Mouse (Mus musculus): Measurements from ENCODE around the gene N4bp2l1. TPM values are rescaled to one million over a fixed set of nuclear protein-coding genes. Genes with fewer than 3 reads are reported as not detected.

N4bp2l1 gene
- polyA plus RNA-seq, 1 experiment, result 15.9 TPM

DNA sequence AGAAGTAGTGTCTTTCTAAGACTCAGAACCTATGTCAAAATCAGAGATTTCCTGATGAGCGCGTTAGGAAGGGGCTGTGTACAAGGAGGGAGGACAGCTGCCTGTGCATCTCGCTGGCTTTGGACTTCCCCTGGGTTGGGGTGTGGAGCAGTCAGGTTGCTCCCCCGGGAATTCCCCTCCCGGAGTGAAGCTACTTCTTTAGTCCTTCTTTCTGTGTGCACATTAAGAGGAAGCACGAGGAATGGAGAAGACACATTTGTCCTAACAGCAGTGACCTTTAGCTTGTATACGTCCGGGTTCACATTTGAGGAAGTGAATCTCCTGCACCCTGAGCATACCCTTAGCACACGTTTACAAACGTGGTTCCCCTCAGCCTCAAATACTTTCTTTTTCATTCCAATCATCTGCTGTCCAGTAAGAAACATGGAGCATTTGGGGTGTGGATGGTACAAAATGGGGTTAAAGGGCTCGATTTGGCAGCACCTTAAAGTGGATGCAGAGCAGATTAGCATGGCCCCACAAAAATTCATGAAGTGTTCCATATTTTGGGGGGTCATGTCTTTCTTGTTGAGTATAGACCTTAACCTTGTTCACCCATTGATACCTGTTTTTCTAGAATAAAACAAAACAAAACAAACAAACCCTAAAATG, 1.5 kb downstream of the N4bp2l1 start:
- TF ChIP-seq POLR2A (IDR thresholded peaks at IDR 0.05; ENCODE audit: borderline replicate concordance, extremely low read depth, insufficient read depth, insufficient read length, poor library complexity, severe bottlenecking) (no peak), CTCF (IDR thresholded peaks at IDR 0.05; ENCODE audit: borderline replicate concordance, extremely low read depth, insufficient read depth, insufficient read length) (no peak)
- no peak for DNase-seq (ENCODE audit: low read depth)

DNA sequence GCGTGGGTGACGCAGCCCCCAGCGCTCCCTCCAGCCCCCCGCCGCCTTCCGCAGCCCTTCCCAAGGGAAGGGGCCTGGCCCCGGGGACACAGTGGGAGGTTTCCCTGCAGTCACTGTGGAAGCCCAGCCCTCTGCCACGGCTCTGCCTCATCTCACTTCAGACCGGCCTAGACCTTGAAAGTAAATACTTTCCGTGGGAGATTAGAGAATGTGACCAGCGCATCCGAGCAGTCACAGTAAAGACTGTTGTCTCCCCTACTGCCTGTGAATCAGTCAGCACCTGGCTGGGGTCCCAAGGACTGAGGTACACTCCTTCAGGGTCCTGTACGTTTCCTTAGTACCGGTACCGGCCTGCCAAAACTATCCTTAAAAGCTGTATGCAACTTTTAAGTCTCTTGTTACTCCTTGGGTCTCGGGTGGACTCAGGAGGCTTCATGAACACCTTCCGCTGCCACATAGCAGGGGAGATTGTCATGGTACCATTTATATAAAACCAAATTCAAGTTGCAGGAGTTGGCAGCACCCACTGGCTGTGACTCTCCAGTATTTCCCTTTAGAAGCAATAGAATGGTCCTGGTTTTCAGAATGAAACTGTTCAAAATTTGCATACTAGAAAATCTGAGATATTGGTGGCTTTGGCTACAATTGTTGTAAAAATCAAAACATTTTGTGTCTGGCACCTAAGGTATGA, 2.2 kb downstream of the N4bp2l1 start:
- TF ChIP-seq POLR2A (IDR thresholded peaks at IDR 0.05; ENCODE audit: borderline replicate concordance, extremely low read depth, insufficient read depth, insufficient read length, poor library complexity, severe bottlenecking) (no peak), CTCF (IDR thresholded peaks at IDR 0.05; ENCODE audit: borderline replicate concordance, extremely low read depth, insufficient read depth, insufficient read length) (no peak)
- peak; percentile 35 for DNase-seq (ENCODE audit: low read depth)

- no peak for TF ChIP-seq POLR2A (IDR thresholded peaks at IDR 0.05; ENCODE audit: borderline replicate concordance, extremely low read depth, insufficient read depth, insufficient read length, poor library complexity, severe bottlenecking)
- TF ChIP-seq CTCF (IDR thresholded peaks at IDR 0.05; ENCODE audit: borderline replicate concordance, extremely low read depth, insufficient read depth, insufficient read length), result no peak
These were observed 3.0 kb downstream of the N4bp2l1 start for GRCm38 (mm10) chr5:150593756-150594648.

DNA sequence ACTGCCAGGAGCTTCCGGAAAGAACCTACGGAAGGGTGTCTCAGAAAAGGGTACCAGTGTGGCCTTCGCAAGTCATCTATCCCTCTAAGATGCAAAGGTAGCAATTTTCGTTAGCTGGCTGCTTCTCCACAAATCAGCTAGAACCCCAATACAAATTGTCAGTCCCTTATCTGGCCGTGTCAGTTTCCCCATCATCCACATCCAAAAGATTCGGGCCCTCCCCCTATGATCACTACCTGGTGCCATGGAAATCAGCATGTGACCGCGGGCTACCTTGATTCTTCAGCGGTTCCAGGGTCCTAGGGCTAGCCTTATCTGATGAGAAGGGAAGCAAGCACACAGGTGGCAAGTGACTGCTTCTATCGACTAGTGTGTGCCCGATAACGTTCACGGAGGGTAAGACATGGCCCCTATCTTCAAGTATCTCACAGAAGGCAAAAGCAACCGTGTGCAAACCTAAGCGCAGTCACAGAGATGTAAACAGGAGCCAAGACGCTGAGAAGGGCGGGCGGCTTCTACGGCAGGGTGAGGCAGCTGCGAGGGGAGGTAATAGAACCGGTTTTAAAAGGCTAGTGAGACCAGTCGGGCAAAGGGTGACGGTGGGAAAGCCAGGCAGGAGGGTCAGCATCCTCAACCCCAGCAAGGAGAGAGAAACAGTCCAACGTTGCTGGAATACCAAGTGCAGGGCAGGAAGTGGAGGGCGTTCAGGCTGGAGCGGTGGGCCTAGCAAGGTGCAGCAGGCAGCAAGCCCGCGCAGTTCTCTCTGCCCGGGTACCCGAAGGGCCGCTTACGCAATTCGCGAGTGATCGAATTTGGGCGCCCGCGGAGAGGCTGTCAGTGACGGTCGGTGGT, 3.9 kb downstream of the N4bp2l1 start:
- TF ChIP-seq POLR2A (IDR thresholded peaks at IDR 0.05; ENCODE audit: borderline replicate concordance, extremely low read depth, insufficient read depth, insufficient read length, poor library complexity, severe bottlenecking) (no peak), CTCF (IDR thresholded peaks at IDR 0.05; ENCODE audit: borderline replicate concordance, extremely low read depth, insufficient read depth, insufficient read length) (no peak)
- DNase-seq (ENCODE audit: low read depth), result peak; percentile 44

More at GRCm38 (mm10) chr5:150593756-150594648, 3.0 kb downstream of the N4bp2l1 start:
- DNase-seq (ENCODE audit: low read depth), result peak; percentile 52

GRCm38 (mm10) chr5:150592186-150592903, 4.6 kb downstream of the N4bp2l1 start:
- no peak for TF ChIP-seq POLR2A (IDR thresholded peaks at IDR 0.05; ENCODE audit: borderline replicate concordance, extremely low read depth, insufficient read depth, insufficient read length, poor library complexity, severe bottlenecking)
- no peak for TF ChIP-seq CTCF (IDR thresholded peaks at IDR 0.05; ENCODE audit: borderline replicate concordance, extremely low read depth, insufficient read depth, insufficient read length)
- no peak for DNase-seq (ENCODE audit: low read depth)

DNA sequence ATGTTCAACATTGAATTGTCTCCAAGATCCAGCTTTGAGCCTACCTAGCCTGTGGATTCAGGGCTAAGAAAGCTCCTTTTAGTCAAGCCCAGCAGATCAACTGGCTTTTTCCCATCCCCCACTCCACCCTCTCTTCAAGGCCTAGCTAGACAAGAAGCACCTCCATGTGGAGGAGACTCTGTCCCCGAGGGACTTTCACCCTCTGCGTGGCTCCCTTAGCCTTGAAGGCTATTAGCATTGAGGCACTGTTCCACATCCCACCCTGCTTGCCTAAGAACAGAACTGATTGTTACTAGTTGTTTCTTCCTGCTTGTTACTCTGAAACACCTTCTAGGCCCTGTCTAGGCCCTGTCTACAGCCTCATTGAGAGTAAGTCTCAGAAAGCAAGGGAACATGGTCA, 7.0 kb downstream of the N4bp2l1 start:
- no peak for DNase-seq (ENCODE audit: low read depth)
- TF ChIP-seq POLR2A (IDR thresholded peaks at IDR 0.05; ENCODE audit: borderline replicate concordance, extremely low read depth, insufficient read depth, insufficient read length, poor library complexity, severe bottlenecking) (no peak), CTCF (IDR thresholded peaks at IDR 0.05; ENCODE audit: borderline replicate concordance, extremely low read depth, insufficient read depth, insufficient read length) (no peak)

- TF ChIP-seq CTCF (IDR thresholded peaks at IDR 0.05; ENCODE audit: borderline replicate concordance, extremely low read depth, insufficient read depth, insufficient read length), result no peak
- TF ChIP-seq POLR2A (IDR thresholded peaks at IDR 0.05; ENCODE audit: borderline replicate concordance, extremely low read depth, insufficient read depth, insufficient read length, poor library complexity, severe bottlenecking), result no peak
- DNase-seq (ENCODE audit: low read depth), result no peak
These were observed 12.7 kb downstream of the N4bp2l1 start for GRCm38 (mm10) chr5:150584337-150584729.

DNA sequence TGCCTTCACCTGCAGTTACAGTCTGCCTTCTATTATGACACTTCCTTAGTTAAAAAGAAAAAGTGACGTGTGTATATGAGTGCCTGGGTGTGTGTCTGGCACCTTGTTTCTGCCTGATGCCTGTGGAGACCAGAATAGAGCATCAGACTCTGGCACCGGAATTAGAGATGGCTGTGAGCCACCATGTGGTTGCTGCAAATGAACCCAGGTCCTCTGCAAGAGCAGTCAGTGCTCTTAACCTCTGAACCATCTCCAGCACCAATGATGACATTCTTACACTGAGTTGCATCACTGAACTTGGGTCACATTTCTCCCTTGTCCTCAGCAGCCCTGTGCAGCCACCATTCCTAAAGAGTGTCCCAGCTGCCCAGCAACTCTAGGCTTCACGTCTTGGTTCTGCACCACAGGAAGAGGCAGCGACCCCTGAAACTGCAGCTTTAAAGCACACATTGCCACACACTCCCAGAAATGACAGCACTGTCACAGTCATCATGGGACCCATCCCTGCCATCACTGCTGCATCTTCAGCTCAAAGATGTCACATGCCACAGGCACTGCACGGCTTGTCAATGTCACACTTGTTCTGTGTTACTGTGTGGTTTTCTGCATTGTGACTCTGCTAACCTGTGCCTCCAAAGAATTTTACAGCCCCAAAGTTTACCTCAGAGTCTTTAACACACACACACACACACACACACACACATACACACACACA, 13.2 kb downstream of the N4bp2l1 start:
- no peak for TF ChIP-seq CTCF (IDR thresholded peaks at IDR 0.05; ENCODE audit: borderline replicate concordance, extremely low read depth, insufficient read depth, insufficient read length)
- DNase-seq (ENCODE audit: low read depth), result no peak

DNA sequence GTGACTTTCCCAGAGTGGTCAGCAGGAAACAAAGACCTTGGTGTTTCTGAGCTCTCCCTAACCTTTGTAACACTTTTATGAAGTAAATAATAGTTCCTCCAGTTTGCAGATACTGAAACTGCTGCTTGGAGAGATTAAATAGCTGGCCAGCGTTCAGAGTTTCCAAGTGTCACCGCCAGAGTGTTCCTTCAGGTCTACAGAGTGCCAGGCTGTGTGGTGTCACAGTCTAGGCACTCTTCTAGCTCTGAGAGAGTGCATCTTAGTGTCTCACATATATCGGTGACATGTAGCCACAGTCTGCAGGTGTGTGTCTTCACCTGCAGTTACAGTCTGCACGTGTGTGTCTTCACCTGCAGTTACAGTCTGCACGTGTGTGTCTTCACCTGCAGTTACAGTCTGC, 13.8 kb downstream of the N4bp2l1 start:
- no peak for DNase-seq (ENCODE audit: low read depth)
- no peak for TF ChIP-seq CTCF (IDR thresholded peaks at IDR 0.05; ENCODE audit: borderline replicate concordance, extremely low read depth, insufficient read depth, insufficient read length)
- TF ChIP-seq POLR2A (IDR thresholded peaks at IDR 0.05; ENCODE audit: borderline replicate concordance, extremely low read depth, insufficient read depth, insufficient read length, poor library complexity, severe bottlenecking), result no peak

DNA sequence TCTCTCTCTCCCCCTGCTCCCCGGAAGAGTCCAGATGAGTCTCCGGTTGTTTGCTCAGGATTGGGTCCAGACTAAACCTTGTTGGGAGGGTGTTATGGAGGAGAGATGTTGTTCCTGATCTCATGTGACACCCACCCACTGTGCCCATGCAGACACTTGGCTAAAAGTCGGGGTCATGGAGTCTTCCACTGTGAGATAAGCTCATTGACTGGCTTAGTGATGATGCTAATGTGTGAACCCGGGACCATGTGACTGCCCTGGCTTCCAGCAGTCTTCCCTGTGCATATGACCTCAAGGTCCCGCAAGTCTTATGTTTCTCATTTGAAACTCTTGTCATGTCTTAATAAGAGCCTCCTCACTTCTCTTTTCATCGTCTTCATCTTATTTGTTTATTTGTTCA, 15.8 kb downstream of the N4bp2l1 start:
- no peak for TF ChIP-seq CTCF (IDR thresholded peaks at IDR 0.05; ENCODE audit: borderline replicate concordance, extremely low read depth, insufficient read depth, insufficient read length)
- DNase-seq (ENCODE audit: low read depth), result peak; percentile 11
